Mouse (Mus musculus) left cerebral cortex, adult 9 months (tissue): ENCODE measurements around the gene C2cd2l.
A peak's percentile ranks its signal among the peaks of the same experiment; 100 is the strongest.
"Not testable (repeated sequence)": the region's sequence is repeated elsewhere in the genome, so short reads cannot be mapped to it uniquely, and the experiment has no call there.

Source experiments
- DNase-seq, 2 experiments: peaks; one replicate each; pipeline ENCODE4 v3.0.0; 2022; ENCODE audit warnings: low spot score in 2 of 2

C2cd2l gene

DNA sequence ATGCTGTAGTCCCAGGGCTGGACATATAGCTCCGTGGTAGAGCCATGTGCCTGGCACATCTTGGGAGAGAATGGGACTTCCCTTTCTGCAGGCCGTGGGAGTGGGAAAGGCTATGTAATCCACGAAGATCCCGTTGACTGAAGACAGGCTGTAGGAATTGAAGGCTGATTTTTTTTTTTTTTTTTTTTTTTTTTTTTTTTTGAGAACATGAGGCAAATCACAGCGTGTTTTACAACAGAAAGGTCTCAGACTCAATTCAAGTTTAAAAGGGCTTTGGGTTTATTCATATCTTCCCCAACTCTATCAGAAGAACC is 16.0 kb upstream of the C2cd2l start:
- no peak for DNase-seq

DNA sequence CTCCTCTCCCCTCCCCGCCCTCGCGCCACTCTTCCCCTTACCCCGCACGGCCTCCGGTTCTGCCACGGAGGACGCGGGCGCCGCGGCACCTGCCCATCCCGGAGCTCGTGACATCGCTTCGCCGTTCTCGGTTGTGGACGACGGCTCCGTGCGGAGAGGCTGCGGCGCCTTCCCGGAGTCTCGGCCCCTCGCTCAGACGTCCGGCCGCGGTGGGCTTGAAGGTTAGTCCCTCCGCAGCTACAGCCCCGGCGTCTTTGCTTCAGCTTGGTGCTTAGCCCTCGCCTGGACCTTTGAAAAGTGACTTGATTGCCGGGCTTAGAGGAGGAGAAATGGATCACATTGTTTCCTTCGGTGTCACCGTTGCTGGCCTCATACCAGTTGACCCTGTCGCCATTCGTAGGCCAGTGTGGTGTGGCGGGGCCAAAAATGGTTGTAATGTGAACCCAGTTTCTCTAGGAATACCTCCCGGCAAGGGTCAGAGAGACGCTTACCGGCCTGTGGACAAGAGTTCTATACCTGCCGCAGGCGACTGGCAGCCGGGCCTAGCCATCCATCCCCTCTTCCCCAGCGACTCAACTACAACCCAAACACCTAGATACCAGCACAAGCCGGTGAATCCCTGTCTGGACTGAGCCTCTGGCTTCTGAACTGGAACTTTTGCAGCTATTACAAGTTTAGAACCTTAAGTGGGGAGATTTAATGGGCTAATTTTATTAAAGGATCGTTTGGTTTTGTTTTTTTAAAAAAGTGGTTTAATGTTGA is 15.4 kb upstream of the C2cd2l start:
- DNase-seq: no peak

DNA sequence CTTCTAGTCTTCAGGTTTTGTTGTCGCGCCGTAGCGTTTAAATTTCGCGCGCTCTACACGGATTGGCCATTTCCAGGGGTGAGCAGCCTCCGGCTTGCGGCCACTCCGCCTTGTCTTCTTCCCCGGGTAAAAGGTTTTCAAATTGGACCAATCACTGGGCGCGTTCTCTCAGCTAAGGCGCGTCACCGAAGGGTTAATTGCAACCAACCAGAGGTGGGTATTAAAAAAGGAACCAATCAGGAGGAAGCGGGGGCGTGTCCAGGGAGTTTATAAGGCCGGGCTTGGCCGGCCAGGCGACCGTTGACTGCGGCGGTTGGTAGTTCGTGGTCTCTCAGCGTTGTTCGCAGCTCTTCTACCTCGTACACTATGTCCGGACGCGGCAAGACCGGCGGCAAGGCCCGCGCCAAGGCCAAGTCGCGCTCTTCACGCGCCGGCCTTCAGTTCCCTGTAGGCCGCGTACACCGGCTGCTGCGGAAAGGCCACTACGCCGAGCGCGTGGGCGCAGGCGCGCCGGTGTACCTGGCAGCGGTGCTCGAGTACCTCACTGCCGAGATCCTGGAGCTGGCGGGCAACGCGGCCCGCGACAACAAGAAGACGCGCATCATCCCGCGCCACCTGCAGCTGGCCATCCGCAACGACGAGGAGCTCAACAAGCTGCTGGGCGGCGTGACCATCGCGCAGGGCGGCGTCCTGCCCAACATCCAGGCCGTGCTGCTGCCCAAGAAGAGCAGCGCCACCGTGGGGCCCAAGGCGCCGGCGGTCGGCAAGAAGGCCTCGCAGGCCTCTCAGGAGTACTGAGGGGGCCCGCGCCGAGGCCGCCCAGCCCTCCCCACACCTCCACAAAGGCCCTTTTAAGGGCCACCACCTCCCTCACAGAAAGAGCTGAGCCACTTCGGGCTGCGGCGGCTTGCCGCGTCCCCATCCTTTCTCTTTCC is 14.6 kb upstream of the C2cd2l start, which contains the start of gene H2afx:
Gene H2afx (plus strand): TSS at position 299 of the 935 bp plus-strand sequence.
- peak; percentile 99 to 100 for DNase-seq

GRCm38 (mm10) chr9:44332918-44333638 is 13.0 kb upstream of the C2cd2l start:
- no peak for DNase-seq

DNA sequence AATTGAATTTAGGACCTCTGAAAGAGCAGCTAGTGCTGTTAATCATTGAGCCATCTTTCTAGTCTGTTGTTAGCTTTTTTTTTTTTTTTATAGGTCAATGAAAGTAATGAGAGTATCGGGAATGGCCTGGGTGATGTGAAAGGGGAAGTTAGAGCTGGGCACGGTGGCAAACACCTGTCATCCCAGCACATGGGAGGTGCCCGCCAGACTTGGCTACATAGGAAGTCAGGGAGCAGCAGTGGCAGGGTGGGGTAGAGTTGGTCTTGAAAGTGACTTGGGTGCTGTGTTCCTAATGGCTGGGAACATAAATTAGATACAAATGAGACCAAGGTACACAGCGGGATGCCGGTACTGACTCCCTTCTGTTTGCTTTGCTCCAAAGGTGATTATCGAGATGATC is 10.7 kb upstream of the C2cd2l start:
- no peak for DNase-seq

DNA sequence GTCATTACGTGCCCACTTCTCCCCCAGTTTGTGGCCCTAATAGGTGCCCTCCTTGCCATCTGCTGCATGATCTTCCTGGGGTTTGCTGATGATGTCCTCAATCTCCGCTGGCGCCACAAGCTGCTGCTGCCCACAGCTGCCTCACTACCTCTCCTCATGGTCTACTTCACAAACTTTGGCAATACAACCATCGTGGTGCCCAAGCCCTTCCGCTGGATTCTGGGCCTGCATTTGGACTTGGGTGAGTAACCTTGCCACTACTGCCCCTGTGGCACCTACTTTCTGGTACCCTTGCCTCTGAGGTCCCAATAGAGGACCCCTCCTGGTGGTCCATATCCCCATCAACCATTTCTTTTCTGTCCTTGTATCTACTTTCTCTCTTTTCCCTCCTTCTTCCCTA is 7.8 kb upstream of the C2cd2l start:
- no peak for DNase-seq

- no peak for DNase-seq
These were observed 7.1 kb upstream of the C2cd2l start for GRCm38 (mm10) chr9:44327064-44327711.

DNA sequence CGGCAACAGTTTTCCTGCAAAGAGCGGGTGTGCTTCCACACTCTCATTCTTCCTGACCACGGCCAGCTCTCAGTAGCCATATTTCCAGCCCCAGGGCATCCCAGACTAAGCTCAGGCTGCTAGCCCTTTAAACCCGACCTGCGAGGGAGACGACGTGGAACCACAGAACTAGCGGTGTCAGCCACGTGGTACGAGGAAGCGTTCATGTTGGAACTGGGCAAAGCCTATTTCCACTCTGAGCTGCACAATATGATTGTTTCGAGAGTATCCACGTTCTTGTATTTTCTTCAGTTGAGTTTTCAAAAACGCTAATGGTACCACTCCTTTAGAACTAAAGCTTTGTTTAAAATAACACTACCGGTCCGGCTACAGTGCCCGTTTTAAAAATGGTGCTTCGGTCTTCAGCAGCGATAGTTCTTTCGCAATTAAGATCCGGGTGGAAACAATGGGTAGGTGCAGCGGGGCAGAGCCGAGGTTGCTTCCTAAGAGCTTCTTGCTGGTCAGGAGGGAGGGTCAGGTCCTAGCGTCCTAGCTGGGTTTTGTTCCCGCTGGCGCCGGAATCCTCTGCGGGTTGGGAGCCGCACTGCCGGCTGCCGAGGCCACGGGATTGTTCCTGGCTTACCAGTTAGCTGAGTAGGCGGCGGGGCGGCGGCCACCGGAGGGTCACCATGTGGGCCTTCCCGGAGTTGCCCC is 6.4 kb upstream of the C2cd2l start:
- peak in 1 of 2 experiments; percentile 92 for DNase-seq

DNA sequence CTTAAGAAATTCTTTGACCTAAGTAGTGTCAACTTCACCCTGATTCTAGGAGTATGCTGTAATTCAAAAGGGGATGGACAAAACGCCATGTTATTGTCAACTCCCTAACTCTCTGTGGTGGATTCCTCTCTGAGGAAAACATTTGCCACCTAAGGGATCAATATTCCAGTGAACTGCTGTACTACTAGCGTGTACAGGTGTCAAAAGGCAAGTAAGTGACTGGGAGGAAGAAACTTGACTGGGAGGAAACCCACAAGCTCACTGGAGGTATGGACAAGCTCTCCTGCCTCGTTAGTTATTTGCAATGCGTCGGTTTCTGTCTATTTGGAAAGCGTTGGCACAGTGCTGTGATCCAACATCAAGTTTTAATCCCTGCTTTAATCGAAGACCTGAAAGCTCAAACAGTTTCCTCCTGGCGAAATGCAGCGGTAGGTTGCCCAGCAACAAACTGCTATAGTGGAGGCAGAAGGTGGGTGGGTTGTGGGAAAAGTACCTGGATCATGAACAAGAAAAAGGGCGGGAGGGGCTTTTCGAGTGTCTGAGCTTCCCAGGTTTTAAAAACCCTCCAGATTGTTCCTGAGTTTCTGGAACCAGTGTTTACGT is 5.8 kb upstream of the C2cd2l start, which contains the start of gene Dpagt1:
Gene Dpagt1 (plus strand): TSS at position 252 of the 603 bp plus-strand sequence.
- no peak for DNase-seq

DNA sequence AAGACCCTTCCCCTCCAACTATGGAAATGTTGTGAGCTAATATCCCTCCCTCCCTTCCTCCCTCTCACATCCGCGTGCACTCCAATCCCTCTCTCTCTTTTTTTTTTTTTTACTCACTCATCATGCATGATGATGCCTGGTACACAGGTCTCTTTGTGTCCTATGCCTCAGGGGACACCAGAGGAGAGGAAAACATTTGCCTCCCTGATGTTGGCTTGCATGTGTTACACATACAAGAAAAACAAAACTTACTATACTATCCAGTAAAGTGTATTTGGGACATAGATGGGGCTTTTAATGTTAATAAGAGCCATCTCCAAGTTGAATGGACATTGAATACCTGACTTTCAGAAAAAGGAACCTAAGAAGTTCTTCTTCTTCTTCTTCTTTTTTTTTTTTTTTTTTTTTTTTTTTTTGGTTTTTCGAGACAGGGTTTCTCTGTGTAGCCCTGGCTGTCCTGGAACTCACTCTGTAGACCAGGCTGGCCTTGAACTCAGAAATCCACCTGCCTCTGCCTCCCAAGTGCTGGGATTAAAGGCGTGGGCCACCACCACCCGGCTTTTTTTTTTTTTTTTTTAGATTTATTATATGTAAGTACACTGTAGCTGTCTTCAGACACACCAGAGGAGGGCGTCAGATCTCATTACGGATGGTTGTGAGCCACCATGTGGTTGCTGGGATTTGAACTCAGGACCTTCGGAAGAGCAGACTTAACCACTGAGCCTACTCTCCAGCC is 5.1 kb upstream of the C2cd2l start:
- not testable (repeated sequence) for DNase-seq

DNA sequence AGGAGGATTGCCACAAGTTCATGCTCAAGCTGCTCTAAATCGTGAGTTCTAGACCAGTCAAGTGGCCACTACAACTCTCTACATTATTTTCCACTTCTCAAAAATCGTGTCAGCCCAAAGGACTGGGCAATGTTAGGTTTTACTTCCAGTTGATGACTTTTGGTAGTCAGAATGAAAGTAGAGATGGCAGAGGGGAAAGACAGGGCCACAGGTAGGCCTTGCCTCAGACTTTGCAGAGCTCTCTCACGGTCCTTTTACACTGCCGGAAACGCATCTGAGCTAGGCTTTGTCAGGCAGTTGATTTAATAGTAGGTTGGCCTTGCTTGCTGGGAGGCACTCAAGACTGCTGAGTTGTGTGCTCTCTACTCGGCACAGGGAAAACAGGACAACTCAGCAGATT is 4.1 kb upstream of the C2cd2l start:
- DNase-seq: no peak

DNA sequence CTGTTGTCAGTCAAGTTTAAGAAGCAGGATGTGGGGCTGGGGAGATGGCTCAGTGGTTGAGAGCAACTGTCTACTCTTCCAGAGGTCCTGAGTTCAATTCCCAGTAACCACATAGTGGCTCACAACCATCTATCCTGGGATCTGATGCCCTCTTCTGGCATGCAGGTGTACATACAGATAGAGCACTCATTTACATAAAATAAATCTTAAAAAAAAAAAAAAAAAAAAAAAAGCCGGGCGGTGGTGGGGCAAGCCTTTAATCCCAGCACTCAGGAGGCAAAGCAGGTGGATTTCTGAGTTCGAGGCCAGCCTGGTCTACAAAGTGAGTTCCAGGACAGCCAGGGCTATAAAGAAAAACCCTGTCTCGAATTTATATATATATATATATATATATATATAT is 3.6 kb upstream of the C2cd2l start:
- DNase-seq: not testable (repeated sequence)

DNA sequence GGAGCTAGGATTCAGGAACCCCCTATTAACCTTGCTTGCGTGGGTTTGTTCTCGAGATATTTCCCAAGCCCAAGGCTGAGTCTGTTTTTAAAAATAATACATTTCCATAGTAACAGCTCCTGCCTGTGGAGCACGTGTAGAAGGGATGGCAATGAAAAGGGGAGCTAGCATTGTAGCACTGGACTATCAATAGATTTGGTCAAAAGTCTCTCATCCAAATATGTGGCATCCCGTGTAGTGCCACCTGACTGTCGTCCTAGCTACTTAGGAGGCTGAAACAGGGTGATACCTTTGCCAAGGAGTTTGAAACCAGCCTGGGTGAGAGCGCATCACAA is 681 bp upstream of the C2cd2l start:
- peak in 1 of 2 experiments; percentile 66 for DNase-seq

DNA sequence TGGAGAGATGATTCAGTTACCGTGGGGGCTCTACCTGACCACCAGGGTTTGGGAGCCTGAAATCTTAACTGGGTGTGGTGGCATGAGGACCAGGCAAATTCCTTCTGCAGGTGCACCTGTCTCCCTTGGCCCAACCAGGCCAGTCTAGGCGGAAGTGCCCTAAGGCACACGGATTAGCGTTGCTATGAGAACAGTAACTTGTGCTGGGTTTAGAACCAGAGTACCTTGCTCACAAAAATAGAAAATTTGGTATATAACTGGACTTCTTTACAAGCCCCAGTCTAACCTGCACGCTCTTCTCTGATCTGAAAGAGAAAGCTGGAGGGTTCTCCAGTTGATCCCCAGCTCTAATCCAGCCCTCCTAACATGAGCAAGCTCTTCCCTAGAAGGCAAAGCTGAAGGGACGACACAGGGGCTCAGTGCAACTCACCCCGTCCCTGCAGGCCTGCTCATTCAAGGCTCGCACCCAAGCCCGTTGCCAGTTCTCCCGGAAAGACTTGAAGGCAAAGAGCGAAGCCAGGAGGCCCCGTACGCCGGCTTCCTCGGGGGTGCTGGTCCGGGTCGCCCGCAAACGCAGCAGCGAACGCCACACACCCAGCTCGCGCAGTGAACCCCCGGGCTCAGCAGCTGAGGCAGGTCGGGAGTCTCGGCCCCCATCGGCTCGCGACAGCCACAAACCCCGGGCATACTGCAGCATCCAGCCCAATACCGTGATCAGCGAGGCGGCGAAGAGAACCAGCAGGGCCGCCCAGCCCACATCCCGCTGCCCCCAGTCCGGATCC is 789 bp downstream of the C2cd2l start:
- DNase-seq: no peak

- no peak for DNase-seq
These were observed 1.3 kb downstream of the C2cd2l start for GRCm38 (mm10) chr9:44318826-44319095.

- DNase-seq: no peak
These were observed 1.8 kb downstream of the C2cd2l start for GRCm38 (mm10) chr9:44318076-44318825.

GRCm38 (mm10) chr9:44317452-44317851 is 2.6 kb downstream of the C2cd2l start:
- DNase-seq: no peak

GRCm38 (mm10) chr9:44314910-44315309 is 5.2 kb downstream of the C2cd2l start:
- no peak for DNase-seq

DNA sequence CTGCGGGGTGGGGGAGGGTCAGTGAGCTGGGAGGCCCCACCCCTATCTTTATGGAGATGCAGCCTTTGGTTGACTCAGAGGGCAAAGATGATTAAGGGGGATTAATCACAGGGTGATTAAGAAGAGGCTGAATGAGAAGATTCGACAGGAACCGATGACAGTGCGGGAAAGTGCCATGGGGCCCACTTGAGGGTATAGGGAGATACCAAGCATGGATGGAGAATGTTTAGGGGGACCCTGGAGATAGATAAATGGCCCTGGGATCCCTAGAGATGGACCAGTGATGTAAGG is 5.9 kb downstream of the C2cd2l start:
- DNase-seq: no peak
